Mouse (Mus musculus): Measurements from ENCODE around the gene Gpr12.
"Not testable (repeated sequence)": the region's sequence is repeated elsewhere in the genome, so short reads cannot be mapped to it uniquely, and the experiment has no call there.

Gene Gpr12

DNA sequence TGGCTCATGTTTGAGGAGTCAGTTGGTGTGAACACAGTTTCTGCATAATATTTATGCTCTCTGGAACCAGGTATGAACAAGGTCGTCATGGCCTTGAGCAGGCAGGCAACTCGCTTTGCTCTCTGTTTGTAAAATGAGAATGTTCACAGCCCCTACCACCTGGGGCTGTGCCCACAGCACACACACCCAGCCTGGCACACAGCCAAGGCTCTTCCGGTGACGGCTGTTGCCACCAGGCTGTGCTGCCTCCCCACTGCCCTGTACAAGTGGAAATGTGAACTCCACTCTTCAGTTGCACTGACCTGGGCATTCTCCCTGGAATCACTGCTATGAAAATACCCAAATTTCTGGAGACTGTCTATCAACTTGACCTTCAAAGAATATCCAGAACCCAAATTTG is 5.9 kb upstream of the Gpr12 start:
- no peak for DNase-seq (ENCODE audit: extremely low read depth, low read depth, low spot score)

DNA sequence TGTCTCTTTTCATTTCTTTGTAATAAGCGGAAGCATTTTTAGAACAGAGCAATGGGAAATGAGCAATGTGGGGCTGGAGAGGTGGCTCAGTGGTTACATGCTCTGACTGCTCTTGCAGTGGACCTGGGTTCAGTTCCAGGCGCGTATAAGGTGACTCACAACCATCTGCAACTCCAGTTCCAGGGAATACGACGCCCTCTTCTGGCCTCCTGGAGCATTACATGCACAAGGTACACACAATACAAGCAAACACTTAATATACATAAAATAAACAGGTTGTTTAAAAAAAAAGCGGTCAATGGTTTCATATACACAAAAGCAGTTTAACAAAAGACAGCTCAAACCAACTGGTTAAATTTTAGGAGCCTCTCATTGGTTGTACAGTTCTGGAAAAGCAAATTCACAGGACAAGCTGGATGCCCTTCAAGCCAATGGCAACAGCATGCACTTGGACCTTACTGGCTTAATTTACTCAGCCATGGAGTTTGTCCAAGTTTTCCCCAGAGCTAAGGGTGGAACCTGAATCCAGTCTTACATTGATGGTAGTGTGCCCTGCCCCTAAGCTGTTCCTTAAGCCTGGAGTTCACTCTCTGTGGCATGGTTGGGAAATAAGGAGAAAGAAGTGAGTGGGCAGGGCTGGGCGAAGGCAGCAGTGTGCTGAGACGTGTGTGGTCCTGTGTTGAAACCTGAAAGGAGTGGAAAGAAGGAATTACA is 1.5 kb upstream of the Gpr12 start:
- peak; percentile 98 for DNase-seq (ENCODE audit: extremely low read depth, low read depth, low spot score)

GRCm38 (mm10) chr5:146585307-146585651 is 240 bp upstream of the Gpr12 start:
- no peak for DNase-seq (ENCODE audit: extremely low read depth, low read depth, low spot score)

- DNase-seq (ENCODE audit: extremely low read depth, low read depth, low spot score): no peak
Measured at GRCm38 (mm10) chr5:146584156-146584477, 922 bp downstream of the Gpr12 start.

- DNase-seq (ENCODE audit: extremely low read depth, low read depth, low spot score): no peak
Measured at GRCm38 (mm10) chr5:146576668-146577067, 8.4 kb downstream of the Gpr12 start.

- not testable (repeated sequence) for DNase-seq (ENCODE audit: extremely low read depth, low read depth, low spot score)
Measured at GRCm38 (mm10) chr5:146572735-146573042, 12.3 kb downstream of the Gpr12 start.

- DNase-seq (ENCODE audit: extremely low read depth, low read depth, low spot score): not testable (repeated sequence)
Measured at GRCm38 (mm10) chr5:146571830-146572734, 13.0 kb downstream of the Gpr12 start.

- DNase-seq (ENCODE audit: extremely low read depth, low read depth, low spot score): not testable (repeated sequence)
Measured at GRCm38 (mm10) chr5:146570179-146570578, 14.9 kb downstream of the Gpr12 start.

DNA sequence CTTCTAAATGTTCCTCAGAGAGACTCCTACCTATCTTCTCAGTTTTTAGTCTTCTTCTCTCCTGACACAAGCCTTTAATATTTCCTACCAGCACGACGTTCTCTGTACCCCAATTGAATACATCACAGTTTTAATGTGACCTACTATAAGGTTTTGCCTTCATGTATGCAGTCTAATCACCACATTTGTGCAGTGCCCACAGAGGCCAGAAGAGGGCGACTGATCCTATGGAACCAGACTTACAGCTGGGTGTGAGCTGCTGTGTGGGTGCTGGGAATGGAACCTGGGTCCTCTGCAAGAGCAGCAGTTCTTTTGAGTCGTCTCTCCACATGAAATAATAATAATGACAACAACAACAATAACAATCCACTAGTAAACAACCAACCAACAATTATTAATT is 18.0 kb downstream of the Gpr12 start:
- DNase-seq (ENCODE audit: extremely low read depth, low read depth, low spot score): no peak

GRCm38 (mm10) chr5:146564259-146564658 is 20.8 kb downstream of the Gpr12 start:
- no peak for DNase-seq (ENCODE audit: extremely low read depth, low read depth, low spot score)

DNA sequence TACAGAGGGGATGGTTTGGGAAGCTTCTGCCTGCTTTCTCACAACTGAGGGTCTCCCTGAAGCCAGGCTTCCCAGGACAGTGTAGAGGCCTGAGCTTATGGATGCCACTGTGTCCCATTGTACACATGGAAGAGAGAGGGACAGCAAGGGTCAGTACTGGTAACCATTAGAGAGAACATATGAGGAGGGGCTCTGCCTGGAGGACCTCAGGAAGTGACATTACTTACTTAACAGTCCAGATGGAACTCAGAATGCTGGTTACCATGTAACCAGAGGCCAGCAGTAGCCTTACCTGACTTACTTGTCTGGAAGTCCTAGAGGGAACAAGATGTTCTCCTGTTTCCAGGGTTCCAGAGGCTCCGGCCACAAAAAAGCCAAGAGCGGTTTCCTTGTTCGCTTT is 29.2 kb downstream of the Gpr12 start, which contains the start of gene Gm3415:
TSS of gene Gm3415 (plus strand) at position 301 of the 400 bp plus-strand sequence.
- not testable (repeated sequence) for DNase-seq (ENCODE audit: extremely low read depth, low read depth, low spot score)

DNA sequence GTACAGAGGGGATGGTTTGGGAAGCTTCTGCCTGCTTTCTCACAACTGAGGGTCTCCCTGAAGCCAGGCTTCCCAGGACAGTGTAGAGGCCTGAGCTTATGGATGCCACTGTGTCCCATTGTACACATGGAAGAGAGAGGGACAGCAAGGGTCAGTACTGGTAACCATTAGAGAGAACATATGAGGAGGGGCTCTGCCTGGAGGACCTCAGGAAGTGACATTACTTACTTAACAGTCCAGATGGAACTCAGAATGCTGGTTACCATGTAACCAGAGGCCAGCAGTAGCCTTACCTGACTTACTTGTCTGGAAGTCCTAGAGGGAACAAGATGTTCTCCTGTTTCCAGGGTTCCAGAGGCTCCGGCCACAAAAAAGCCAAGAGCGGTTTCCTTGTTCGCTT is 47.7 kb downstream of the Gpr12 start, which contains the start of gene Gm3409:
TSS of gene Gm3409 (plus strand) at position 301 of the 400 bp plus-strand sequence.
- not testable (repeated sequence) for DNase-seq (ENCODE audit: extremely low read depth, low read depth, low spot score)

Data from fat pad, adult 2 months (tissue).